Mouse (Mus musculus) ovary, postnatal 10 days (tissue): ENCODE results near the gene Zmym4.
A peak's percentile ranks its signal among the peaks of the same experiment; 100 is the strongest.
"Not testable (repeated sequence)": the region's sequence is repeated elsewhere in the genome, so short reads cannot be mapped to it uniquely, and the experiment has no call there.

Source experiments
- DNase-seq: peaks from one replicate; pipeline ENCODE4 v3.0.0; 2022; ENCODE audit warnings: low spot score

Zmym4 gene

DNA sequence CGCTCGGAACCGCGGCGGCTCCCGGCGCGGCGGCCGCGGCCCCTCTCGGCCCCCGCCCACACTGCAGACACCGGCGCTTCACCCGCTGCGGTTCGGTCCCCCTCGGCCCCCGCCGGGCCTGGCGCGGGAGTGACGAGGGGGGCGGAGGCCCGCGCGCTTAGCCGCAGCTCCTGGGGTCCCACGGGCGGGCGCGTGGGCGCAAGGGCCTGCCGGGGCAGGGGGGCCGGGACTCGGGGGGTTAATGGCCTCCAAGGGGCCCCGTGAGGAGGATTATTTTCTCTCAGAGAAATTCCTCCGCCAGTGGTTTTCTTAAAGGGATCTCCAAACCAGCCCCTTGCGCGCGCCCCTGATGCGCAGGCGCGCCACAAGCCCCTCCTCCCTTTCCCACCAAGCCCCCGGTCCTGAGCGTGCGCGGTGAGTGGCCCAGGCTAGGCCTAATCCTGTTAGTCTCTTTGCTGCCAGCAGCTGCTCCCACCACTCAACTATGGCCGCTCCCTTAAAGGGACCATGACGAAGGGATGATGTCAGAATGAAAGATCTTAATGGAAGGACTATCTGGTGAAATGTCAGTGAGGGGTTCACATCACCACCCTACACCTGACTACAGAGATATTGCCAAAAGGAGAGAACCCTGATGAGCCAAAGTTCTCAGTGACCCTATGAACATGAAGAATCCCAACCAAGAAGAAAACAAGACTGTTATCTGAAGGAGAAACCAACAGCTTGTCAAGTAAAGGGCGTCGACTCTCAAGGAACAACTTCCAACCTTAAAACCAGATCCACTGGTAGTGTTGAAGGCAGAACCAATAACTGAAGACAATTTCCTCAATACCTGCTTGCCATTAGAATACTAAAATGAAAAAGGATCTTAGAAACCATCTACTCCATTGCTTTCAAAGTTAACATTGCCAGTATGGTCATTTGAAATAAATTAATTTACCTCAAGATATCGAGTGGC lies at the start of gene Zmym4:
Zmym4 (minus strand) TSS at position 272 of the 958 bp plus-strand sequence.
- DNase-seq = peak; percentile 74

DNA sequence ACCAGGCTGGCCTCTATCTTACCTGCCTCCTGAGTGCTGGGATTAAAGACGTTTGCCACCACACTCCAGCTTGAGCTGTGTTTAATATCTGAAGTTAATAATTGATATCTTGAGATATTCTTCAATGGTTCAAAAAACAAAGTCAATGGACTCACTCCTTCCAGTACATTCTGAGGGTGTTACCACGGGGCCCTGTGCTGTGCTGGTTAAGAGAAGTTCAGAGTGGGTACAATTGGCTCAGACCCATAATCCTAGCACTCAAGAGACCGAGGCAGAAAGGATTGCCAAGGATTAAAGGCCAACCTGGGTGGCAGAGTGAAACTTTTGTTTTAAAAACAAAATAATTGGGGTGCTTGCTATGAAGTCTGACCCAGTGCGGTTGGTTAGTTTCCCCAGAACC lies 48.4 kb upstream of the Zmym4 start:
- no peak for DNase-seq

DNA sequence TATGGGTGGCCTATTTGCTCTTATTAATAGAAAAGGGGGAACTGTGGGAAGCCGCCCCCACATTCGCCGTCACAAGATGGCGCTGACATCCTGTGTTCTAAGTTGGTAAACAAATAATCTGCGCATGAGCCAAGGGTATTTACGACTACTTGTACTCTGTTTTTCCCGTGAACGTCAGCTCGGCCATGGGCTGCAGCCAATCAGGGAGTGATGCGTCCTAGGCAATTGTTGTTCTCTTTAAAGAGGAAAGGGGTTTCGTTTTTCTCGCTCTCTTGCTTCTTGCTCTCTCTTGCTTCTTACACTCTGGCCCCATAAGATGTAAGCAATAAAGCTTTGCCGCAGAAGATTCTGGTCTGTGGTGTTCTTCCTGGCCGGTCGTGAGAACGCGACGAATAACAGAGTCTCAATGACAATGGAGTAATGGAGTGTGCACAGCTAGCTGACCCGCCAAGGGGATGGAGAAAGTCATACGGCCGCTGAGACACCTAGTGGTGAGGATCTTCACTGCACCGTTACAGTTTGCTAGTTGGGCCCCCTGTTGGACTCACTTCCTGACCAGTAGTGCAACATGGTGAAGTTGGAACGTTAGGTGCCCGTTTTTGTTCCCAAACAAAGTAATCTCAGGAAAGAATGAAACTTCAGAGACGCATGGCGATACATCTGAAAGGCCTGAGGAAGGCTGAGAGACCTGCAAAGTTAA lies 47.5 kb upstream of the Zmym4 start:
- DNase-seq = peak; percentile 62

DNA sequence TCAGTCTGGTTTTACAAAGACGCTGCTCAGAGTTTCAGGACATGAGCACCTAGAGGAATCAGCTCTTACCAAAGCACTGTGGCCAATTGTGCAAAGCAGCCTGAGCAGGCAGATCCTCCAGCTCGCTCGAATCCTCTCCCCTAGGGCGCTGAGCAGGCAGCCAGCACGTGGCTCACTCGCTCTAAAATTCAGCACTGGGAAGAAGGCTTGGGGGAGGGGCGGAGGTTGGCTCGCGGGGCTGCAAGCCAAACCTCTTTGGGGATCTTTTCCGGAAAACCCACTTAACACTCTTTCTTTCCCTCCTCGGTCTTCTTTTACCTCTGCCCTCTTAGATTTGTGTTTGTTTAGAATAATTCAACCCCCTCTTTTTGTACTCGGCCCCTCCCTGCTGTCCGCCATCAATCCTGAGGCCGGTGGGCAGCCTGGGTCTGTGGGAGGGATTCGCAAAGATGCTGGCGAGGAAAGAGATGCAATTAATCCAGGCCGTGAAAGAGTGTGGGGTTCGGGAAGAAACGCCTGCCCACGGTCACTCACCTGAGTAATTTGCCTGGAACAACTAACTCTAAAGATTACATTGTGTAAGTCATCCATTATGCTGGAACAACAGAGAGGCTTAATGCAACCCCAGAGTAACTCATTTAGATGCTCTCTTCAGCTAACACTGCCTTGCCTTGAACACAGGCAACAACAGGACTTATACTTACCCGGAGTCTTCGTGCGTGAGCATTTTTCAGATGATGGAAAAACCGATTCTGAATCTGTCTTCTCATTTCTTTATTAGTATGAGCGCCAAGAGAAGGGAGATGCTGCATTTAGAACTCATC lies 37.4 kb upstream of the Zmym4 start:
- DNase-seq = no peak

DNA sequence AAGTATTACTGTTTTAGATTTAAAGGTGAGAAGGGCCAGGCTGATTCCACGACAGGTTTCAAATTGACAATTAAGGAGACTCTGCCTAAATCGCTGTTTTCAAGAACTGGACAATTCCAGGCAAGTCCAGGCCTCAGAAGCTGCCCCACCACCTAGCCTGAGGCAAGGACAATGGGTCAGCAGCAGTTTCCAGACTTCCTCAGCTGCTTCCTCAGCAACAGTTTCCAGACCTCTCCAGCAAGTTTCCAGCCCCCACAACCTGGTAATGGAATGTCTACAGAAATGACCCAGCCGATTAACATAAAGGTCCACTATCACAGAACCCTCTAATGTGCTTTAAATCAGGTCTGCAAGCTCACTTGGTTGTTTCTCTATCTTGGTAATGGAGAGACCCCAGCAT lies 36.4 kb upstream of the Zmym4 start:
- no peak for DNase-seq

DNA sequence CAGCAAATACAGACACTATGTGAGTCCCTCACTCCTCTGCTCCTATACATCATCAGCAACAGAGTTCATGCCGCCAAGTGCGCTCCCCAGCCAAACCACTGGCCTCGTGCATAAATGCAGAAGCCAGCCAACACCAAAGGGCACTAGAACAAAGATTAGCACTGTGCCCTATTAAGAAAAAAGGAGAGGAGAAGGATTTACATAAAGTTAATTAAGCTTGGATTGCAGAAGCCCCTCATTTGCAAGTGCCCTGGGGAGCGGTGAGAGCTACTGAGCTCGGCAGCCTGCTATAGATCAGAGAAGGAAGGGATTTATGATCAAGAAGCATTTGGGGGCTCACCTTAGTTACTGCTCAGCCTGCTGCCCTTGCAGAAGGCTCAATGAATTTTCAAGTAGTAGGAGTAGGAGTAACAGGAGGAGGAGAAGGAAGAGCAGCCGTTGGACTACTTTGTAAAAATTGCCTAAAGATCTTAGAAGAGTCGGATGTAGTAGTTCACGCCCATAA lies 32.7 kb upstream of the Zmym4 start:
- no peak for DNase-seq

DNA sequence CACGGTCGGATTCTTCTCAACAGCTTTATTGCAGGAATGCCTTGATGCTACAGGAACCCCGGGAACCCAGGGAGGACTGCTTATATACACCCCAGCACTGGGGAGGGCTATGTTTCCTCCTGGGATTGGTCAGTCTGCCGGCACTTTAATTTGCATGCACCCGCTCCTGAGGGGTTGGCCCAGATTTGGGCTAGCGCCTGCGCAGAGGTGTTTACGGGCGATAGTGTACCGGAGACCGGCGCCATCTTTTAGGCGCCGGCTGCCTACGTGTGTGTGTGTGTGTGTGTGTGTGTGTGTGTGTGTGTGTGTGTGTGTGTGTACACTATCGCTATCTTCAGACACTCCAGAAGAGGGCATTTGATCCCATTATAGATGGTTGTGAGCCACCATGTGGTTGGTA lies 31.4 kb upstream of the Zmym4 start:
- DNase-seq = not testable (repeated sequence)

DNA sequence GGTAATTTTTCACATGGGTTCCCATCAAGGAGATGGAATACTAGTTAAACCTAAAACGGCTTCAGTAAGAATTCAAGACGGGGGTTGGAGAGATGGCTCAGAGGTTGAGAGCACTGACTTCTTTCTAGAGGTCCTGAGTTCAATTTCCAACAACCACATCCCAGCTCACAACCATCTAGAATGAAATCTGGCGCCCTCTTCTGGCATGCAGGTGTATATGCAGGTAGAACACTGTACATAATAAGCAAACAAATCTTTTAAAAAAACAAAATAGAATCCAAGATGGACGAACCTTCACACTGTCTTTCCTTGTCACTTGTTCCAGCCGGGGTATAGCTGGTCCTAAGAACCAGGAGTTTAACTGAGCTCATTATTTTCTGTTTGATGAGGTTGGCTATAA lies 24.4 kb upstream of the Zmym4 start:
- no peak for DNase-seq

DNA sequence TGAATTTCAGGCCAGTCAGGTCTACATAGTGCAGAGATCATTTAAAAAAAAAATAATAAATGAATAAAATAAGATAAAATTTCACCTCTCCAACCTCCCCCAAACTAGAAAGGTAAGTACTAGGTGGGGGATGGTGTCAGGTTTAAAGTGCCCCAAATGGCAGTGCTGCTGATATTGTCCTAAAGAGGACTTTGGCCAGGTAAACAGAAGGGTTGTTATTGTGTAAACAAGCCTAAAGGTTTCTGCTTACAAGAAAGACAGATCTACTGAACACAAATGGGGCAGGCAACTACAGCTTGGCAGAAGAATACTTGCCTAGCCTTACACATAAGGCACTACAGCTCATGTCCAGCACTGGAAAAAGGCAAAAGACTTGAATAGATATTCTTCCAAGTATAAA lies 22.6 kb upstream of the Zmym4 start:
- DNase-seq = no peak

DNA sequence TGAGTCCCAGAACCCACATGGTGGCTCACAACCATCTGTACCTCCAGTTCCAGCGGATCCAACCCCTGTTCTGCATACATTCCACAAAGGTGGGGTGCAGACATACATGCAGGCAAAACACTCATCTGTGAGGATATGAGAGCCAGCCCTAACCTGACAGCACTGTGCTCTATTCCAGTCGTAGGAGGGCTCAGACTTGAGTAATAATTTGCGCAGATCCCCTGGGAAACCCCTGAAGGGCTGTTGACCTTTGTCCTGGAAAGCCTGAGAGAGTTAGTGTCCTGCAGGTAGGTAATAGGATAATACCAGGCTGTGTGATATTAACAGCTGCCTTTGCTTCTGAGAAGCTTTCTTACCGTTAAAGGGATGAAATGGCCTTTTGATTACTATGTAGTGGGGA lies 20.6 kb upstream of the Zmym4 start:
- DNase-seq = no peak

DNA sequence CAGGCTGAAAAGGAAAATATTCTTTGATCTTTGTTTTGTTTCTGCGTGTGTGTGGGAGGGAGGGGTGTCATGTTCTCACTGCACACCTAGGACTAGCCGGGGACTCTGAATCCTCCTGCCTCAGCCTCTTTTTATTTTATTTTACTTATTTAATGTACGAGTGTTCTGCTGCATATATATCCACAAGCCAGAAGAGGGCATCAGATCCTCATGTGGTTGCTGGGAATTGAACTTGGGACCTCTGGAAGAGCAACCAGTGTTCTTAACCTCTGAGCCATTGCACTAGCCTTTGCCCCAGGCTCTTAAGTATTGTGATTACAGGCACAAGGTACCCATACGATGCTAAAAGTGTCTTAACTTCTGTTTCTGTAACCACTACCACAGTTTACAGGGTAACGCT lies 18.8 kb upstream of the Zmym4 start:
- DNase-seq = no peak

DNA sequence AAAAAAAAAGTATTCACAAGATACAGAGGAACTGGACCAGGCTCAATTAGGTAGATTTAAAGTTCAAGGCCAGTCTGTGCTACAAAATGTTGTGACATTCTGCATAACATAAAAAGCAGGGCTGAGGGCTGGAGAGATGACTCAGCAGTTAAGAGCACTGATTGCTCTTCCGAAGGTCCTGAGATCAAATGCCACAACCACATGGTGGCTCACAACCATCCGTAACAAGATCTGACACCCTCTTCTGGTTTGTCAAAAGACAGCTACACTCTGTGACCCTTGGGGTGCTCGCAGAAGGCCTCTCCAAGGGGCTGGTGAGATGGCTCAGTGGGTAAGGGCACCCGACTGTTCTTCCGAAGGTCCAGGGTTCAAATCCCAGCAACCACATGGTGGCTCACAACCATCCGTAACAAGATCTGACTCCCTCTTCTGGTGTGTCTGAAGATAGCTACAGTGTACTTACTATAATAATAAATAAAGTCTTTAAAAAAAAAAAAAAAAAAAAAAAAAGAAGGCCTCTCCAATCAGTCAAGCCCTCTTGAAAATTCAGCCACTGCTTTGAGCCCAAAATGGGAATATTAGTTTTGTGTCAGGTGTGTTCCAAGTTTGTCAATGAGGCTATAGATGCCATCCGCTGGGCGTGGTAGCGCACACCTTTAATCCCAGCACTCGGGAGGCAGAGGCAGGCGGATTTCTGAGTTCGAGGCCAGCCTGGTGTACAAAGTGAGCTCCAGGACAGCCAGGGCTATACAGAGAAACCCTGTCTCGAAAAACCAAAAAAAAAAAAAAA lies 16.0 kb upstream of the Zmym4 start:
- not testable (repeated sequence) for DNase-seq

DNA sequence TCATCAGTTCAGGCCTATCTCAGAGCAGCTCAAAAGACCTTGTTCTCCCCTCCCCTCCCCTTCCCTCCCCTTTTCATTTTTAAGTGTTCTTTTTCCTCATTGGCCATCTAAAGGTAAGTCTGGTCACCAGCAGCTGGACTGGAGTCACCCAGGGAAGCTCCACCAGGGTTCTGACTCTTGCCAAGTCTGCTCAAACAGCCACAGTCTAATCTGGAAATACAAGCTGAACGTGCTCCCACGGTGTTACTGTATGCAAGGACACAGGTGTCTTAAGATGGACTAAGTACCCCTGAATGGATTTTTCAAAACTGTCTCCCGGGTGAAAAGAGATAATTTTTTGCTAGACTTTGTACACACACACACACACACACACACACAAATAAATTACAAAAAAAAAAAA lies 15.4 kb upstream of the Zmym4 start:
- no peak for DNase-seq

DNA sequence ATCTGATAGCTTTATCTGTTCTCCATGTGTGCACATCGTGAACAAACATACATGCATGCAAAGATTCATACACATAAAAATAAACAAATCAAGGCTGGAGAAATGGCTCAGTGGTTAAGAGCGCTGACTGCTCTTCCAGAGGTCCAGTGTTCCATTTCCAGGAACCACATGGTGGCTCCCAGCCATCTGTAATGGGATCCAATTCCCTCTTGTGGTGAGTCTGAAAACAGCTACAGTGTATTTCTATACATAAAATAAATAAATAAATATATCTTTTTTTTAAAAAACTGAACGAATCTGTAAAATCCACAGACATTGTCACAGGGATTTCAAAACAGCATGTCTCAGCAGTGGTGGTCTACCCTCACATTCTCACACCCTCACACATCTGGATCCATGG lies 10.8 kb upstream of the Zmym4 start:
- no peak for DNase-seq

DNA sequence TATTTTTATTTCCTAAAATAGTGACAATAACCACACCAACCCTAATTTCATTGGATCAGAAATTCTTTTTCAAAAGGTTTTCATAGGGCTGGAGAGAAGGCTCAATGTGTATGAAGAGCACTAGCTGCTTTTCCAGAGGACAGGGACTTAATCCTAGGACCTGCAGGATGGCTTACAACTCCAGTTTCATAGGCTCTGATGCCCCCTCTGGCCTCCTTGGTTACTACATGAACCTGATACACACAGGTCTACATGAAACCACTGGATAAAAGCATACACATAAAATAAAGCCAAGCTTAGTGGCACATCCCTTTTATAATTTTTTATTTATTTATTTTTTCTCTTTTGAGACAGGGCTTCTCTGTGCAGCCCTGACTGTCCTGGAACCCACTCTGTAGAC lies 9.5 kb upstream of the Zmym4 start:
- DNase-seq = no peak

DNA sequence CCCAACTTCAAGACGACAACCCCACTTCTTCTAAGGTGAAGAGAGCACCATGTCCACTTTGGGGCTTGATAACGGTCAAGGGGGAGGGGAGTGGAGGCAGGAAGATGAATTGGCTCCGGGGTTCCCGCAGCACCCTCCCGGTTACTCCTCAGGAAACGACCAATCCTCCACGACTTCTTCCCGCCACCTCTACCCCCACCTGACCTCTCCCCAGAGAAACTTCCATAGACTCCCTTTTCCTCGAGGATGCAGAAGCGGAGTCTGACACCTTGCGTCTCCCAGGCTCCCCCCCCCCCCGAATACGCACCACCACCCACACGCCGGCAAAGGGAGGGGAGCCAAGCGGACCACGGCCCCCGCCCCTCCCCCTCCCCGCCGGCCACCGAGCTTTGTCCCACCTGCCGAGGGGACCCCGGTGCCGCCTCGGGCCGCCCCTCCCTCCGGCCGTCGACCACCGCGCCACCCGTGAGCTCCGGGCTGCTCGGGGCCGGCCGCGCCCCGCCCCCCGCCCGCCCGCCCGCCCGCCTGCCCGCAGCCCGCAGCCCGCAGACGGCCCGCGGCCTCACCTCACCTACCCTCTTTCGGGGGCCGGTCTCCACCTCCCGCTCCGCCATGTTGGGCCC lies 583 bp downstream of the Zmym4 start:
- no peak for DNase-seq

DNA sequence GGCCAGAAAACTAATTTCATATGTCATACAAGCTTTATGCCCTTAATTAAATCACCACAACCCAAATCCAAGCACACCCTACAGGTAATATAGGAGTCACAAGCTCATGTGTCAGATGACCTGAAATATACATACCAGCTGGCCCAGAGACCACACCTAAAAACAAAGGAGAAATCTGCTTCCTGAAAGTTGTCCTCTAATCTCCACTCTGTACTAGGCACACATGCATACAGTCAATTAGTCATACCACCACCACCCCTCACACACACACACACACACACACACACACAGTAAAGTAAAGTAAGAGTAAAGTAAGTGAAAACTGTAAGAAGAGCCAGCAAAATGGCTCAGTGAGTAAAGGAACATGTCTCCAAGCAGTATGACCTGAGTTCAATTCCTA lies 9.3 kb downstream of the Zmym4 start:
- no peak for DNase-seq

DNA sequence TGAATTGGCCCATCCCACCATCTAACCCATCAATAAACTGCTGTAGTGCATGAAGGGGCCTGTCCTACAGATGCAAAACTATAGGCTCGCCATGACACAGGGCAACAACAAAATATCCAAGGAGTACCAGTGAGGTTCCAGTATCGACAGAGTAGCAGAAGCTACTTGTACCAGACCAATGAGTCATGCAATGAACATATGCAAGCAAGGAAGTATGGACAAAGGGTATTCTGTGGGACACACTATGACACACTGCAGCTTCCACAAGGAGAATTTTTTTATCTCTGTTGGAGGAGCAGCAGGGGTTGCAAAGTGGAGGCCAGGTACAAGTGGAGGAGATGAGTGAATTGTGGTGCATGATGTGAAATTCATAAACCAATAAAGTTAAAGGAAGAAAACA lies 9.7 kb downstream of the Zmym4 start:
- no peak for DNase-seq

DNA sequence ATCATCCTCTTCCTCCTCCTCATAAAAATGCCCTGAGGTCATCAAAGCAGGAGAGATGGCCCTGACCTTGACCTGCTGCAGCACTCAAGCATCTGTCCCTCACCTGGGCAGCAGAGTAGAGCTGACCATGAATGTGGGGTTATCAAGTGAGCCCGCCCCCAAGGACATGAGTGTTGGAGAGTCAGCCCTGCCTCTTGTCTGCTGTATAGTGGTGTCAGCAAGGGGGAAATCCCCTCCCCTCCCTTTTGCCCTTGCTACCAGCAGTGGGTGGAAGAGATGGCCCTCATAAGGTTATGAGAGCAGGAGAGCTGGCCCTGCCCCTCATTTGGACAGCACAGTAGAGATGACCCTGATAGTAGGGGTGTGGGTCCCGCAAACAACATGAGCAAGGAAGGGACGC lies 10.5 kb downstream of the Zmym4 start:
- no peak for DNase-seq

DNA sequence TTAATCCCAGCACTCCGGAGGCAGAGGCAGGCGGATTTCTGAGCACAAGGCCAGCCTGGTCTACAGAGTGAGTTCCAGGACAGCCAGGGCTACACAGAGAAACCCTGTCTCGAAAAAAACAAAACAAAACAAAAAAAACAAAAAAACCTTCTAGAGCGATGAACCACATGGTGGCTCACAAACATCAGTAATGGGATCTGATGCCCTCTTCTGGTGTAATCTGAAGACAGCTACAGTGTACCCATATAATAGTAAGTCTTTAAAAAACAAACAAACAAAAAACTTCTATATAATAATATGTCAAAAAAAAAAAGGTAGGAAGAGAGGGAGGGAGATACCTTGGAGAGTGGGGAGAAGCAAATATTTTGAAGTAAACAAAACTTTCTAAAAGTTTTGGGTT lies 17.1 kb downstream of the Zmym4 start:
- DNase-seq = not testable (repeated sequence)

DNA sequence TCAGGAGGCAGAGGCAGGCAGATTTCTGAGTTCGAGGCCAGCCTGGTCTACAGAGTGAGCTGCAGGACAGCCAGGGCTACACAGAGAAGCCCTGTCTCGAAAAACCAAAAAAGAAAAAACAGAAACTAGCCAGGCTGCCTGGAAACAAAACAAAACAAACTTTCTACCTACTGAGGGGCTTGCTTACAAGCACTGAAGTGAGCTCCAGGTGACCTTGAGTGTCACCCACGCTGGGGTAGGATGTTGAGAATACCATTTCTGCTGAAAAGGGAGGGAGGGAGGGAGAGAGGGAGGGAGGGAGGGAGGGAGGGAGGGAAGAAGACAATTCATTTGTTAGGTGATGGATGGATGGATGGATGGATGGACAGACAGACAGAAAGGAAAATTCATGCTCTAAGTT lies 24.5 kb downstream of the Zmym4 start:
- no peak for DNase-seq
